Mouse (Mus musculus): ENCODE results near the gene Wipf1.

DNA sequence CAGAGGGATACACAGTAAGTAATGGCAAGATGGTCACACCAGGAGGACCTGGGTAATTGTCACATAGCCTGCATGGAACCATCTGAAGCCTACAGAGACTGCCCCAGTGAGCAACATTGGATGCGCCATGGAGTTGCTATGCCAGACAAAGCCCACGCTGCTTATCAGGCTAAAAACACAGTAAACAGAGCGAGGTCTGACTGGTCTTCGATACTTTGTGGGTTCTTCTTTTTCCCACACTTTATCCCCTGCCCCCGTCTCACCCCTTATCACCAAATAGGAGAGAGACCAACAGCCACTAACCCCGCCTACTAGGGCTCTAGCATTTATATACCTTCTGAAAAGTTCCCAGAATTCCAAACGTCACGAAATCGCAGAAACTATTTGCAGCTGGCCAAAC, 32.6 kb downstream of the Wipf1 start:
- no peak for TF ChIP-seq CTCF (IDR thresholded peaks at IDR 0.05; ENCODE audit: low read depth, low read length)
- no peak for TF ChIP-seq GATA1 (IDR thresholded peaks at IDR 0.05; ENCODE audit: borderline replicate concordance, low read length)

Data from G1E (cell line).